Mouse (Mus musculus): ENCODE measurements around the gene Pecr.

DNA sequence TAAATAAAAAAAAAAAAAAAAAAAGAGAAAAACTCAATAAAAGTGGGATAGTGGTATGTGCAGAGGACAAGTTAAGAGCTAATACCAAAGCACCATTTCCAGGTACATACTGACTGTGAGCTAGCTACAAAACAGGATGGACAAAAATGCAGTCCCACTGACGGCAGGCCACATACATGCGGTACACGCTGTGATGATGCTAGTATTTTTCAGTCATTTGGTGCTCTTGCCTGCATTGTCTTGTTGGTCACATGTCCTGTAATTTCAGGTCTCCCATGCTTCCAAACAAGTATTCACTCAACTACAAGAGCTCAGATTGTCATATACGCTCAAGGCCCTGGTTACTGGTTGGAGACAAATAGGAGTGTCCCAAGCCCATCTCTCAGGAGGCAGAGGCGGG is 56.6 kb downstream of the Pecr start:
- no peak for TF ChIP-seq POLR2A (IDR thresholded peaks at IDR 0.05; ENCODE audit: control insufficient read depth, extremely low read depth, insufficient read depth, low read length, poor library complexity)
- no peak for TF ChIP-seq CTCF (IDR thresholded peaks at IDR 0.05; ENCODE audit: borderline replicate concordance, control insufficient read depth, extremely low read depth, insufficient read depth, low read length, poor library complexity)
